Mouse (Mus musculus) retina, embryonic 14.5 days (tissue): ENCODE measurements around the gene Six5.
"Not testable (repeated sequence)": the region's sequence is repeated elsewhere in the genome, so short reads cannot be mapped to it uniquely, and the experiment has no call there.

Experiments used
- DNase-seq: peaks from one replicate; pipeline ENCODE4 v3.0.0-alpha.2; 2015; ENCODE audit warnings: low spot score

Six5 gene

DNA sequence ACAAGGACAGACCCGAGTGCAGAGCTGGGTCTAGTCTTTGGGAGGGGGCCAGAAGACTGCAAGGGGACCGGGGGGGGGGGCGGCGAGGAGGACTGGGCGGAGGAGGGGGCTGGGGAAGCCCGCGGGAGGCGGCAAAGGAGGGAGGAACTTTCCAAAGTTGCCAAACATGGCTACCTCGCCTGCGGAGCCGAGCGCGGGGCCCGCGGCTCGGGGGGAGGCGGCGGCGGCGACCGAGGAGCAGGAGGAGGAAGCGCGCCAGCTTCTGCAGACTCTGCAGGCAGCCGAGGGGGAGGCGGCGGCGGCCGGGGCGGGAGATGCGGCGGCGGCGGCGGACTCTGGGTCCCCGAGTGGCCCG lies at the start of gene Six5:
Gene Six5, plus strand, starts transcription at position 124 of the 355 bp plus-strand sequence.
- DNase-seq: peak; percentile 62

DNA sequence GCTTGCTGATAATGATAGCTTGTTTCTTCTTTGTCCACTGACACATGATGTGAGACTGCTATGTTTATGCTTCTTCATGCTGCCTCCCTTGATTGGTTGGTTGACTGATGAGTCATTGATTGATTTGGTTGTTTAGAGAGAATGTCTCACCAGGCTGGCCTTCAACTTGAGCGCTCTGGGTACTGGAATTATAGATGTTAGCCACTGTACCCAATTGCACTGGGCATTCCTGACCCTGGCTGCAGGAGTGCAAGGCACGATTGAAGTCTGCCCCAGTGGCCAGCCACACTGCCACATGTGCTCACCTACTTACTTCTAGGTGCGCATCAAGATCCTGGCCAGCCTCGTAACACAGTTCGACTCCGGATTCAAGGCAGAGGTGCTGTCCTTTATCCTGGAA lies 49.8 kb upstream of the Six5 start:
- no peak for DNase-seq

DNA sequence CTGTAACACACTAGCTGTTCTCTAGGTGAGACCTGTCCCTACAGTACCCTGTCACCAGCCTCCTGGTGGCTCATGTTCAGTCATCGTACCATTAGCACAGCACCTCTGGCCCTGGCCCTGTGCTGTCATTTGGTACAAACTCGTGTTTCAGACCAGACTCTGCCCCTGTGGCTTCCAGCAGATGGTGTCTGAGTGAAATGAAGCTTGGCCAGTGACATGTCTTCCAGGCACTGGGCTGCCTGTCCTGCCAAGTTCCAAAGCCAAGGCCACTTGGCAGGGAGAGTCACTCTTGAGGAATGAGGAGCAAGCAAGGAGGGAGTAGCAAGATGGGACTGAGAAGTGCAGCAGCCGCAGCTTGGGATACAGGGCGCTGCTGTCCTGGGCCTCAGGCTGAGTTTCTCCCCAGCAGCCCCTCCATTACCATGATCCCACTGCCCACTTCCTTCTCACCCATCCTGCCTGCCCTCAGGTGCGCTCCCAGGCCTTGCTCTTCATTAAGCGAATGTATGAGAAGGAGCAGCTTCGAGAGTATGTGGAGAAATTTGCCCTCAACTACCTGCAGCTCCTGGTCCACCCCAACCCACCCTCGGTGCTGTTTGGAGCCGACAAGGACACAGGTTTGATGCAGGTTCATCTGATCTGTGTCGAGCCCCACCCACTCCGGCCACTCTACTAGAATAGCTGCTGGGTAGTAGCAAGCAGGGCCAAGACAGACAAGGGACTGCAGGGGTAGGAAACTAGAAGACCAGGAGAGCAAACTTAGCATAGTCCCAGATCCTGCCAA lies 47.9 kb upstream of the Six5 start:
- DNase-seq: no peak

DNA sequence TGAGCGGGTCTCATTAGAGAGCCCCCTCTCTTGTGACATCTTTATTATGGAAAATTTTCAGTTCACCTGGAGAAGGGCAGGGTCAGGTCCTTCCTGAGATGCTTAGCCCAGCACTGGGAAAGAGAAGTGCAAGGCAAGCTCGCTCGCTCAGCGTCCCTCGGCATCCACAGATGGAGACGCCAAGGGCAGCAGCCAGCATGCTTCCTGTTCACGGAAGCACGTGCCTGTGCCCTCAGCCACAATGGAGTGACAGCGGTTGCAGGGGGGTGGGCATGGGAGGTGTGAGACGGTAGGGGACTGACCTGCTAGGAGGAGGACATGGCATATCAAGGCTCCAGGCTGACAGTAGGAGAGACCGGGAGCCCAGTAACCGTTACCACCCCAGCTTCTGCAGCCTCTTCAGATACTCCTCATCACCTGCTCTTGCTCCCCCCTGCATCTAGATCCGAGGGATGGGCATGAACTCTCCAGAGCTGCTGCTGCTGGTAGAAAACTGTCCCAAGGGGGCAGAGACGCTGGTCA lies 46.3 kb upstream of the Six5 start:
- no peak for DNase-seq

DNA sequence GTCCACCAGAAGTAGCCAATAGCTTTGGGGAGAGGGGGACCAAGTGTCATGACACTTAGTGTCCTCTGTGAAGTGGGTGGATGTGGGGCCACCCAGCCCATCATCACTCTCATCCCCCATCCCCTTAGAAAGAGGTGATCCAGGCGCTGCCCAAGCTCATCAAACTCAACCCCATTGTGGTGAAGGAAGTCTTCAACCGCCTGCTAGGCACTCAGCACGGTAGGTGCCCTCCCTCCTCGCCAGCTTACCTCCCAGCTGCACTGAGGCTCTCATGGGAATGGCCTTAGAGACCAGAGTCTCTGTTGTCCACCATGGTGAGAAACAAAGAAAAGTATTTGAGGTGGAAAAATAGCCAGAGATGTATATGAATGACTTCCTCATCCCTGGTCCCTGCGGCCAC lies 45.1 kb upstream of the Six5 start:
- no peak for DNase-seq

DNA sequence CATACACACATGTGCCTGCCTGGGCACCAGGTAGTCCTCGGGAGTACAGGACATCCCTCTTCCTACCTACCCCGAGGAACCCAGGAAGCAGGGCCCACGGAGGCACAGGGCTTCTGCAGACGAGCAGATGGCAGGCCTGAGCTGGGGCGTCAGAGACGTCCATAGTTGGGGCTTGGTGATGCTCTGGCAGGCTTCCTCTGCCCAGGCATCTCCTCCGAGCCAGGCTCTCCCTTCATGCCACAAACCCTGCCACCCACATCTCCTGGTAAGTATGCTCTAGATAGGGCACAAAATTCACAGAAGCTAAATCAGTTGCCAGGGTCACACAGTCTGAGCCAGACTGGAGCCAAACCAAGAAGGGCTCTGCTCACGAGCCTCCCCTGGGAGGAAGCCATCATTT lies 44.2 kb upstream of the Six5 start:
- no peak for DNase-seq

DNA sequence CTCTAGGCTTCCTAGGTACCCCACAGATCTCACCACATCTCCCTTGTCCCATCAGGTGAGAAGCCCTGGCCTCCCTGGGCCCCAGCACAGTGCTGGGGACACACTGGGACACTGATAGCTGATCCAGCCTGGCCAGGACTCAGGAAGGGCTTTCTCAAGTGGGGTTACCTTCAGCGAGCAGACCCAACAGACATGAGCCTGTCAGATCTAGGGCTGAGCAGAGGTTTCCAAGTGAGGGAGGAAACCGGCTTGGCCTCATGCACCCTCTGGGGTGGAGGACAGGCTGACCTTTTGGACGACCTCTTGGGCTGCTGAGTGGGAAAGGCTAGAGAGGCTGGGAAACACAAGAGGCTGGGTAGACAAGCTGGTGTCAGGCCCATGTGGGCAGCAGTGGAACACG lies 43.2 kb upstream of the Six5 start:
- DNase-seq: no peak

DNA sequence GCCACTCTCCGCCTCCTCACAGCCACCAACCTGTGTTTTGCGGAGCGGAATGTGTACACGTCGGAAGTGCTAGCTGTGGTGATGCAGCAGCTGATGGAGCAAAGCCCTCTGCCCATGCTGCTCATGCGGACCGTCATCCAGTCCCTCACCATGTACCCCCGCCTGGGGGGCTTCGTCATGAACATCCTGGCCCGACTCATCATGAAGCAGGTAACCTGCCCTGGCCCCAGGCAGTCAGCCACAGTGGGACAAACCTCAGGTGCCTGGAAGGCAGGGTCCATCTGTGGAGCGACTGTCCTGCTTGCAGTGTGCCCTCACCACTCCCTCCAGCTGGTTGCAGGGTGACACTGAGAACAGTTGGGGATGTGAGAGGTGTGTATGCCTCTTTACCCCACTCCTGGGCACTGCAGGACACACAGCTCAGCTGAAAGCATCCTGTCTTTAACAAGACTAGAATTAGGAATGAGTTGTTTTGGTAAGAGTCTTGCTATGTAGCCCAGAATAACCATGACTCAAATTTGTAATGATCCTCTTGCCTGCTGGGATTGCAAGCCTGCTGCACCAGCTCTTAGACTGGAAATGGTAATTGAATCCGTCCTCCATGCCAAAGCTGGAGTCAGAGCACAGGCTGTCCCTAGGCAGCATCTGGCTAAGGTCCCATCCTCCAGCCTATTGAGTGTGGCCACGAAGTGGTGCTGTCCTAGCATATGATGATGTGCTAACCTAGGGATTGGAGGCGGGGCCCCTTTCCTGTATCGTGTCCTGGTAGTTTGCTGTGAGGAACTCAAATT lies 41.9 kb upstream of the Six5 start:
- no peak for DNase-seq

DNA sequence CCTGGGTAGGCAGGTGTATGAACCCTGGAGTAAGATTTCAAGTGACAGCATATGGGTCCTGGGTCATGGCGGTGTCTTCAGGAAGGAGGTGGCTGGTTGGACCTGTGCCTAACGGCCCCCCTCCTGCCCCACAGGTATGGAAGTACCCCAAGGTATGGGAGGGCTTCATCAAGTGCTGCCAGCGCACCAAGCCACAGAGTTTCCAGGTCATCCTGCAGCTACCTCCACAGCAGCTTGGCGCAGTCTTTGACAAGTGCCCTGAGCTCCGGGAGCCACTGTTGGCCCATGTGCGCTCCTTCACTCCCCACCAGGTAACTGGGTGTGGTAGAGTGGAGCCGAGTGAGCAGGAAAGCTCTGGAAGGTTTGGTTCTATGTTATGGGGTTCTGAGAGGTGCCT lies 41.3 kb upstream of the Six5 start:
- DNase-seq: no peak

DNA sequence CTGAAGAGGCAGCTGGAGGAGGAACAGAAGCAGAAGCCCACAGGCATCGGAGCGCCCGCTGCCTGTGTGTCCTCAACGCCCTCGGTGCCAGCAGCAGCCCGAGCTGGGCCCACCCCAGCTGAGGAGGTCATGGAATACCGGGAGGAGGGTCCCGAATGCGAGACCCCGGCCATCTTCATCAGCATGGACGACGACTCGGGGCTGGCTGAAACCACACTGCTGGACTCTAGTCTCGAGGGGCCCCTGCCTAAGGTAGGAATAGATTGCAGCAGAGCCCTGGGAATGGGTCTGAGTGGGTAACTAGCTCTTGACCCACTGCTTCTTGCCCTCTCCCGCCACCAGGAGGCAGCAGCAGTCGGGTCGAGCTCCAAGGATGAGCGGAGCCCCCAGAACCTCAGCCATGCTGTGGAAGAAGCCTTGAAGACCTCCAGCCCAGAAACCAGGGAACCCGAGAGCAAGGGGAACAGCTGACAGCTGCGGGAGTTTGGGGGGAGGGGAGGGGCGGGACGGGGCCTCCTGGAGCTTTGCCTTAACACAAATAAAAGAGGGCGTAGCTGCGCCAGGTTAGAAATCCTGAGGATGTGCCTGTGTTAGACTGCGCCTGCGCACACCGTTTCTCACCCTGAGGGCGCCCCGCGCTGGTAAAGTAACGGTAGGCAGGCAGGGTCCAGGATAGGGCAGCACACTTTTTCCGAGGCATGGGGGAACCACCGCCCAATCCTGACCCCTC lies 40.2 kb upstream of the Six5 start, which contains the start of gene Rsph6a:
Gene Rsph6a, plus strand, starts transcription at position 644 of the 730 bp plus-strand sequence.
- DNase-seq: peak; percentile 77

DNA sequence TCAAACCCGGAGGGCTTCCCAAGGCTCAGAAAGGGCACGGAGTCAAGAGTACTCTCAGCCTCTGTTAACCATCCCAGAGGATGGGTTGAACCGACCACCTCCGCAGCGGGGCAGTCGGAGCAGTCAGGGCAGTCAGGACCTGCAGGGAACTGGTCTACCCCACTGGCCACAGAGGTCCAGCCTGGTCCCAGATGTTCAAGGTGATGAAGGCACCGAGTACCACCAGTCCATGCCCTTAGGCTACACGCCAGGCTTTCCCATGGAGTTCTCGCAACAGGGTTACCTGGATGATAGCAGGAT lies 39.7 kb upstream of the Six5 start:
- DNase-seq: no peak

DNA sequence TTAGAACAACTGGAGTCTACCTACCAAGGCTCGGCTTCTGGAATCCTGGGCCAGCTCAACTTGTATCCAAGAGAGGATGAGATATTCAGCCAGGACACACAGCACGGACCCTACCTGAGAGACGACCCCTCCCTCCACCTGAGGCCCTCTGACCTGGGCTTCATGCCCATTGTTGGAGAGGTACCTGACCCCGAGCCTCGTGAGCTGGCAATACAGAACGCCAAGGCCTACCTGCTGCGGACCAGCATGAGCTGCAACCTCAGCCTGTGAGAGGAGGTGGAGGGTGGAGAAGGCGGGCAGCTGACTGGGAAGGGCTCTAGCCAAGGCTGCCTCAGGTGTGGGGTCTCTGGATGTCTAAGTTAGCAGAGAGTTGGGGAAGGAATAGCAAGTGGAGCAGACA lies 39.3 kb upstream of the Six5 start:
- no peak for DNase-seq

DNA sequence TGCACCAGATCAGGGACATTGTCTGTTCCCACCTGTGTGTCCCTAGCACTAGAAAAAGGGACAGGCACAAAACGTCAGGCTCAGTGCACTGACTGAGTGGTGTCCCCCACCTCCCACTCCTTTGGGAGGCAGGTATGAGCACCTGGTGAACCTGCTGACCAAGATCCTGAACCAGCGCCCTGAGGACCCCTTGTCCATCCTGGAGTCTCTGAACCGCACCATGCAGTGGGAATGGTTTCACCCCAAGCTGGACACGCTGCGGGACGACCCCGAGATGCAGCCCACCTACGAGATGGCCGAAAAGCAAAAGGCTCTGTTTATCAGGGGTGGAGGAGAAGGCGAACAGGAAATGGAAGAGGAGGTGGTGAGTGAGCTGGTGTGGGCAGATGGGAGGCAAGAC lies 37.0 kb upstream of the Six5 start:
- DNase-seq: no peak

DNA sequence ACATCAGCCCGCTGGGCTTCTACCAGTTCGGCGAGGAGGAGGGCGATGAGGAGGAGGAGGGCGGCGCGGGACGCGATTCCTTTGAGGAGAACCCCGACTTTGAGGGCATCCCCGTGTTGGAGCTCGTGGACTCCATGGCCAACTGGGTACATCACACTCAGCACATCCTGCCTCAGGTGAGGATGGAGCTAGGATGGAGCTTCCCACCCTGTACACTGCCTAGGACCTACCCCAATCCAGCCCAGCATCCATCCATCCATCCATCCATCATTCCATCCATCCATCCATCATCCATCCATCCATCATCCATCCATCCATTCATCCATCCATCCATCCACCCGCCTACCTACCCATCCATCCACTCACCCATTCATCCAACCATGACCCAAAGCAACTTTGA lies 28.5 kb upstream of the Six5 start:
- no peak for DNase-seq

DNA sequence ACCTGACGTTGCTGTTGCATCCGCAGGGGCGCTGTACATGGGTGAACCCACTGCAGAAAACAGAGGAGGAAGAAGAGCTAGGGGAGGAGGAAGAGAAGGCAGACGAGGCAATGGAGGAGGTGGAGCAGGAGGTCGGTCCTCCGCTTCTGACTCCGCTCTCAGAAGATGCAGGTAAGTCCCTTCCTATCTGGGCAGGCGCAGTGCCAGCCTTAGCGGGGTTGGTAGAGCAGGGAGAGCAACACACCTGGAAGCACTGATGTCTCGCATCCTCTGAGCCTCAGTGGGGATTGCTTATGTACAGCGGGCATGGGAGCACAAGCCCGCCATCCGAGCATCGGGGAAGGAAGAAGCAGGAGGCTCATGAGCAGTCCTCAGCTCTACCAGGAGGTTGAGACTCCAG lies 27.3 kb upstream of the Six5 start:
- no peak for DNase-seq

DNA sequence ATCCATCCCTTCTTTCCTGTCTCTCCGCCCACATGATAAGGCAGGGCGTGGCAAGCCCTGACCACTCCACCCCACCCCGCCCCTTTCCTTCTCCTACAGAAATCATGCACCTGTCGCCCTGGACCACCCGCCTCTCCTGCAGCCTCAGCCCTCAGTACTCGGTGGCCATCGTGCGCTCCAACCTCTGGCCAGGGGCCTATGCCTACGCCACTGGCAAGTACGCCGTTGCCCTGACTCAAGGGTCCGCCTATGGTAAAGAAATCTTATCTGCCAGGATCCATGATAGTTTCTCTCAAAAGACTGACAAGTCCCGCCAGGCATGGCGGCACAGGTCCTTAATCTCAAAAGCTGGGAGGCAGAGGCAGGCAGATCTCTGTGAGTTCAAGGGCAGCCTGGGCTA lies 26.5 kb upstream of the Six5 start:
- DNase-seq: no peak

DNA sequence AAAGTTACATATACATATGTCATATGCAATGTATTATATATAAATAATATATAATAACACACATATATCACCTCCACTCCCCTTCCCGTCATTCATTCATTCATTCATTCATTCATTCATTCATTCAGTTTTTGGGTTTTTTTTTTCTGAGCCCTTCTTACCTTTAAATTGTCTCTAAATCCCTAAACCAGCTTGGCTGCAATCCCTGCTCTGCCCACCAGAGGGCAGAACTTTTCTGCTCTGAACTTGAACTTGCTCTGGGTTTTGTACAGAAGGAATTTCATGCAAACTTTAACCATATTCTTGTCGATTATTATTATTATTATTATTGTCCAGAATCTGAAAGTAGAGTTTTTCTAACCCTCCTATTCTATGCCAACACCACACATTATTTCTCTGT lies 25.7 kb upstream of the Six5 start:
- DNase-seq: peak; percentile 90

DNA sequence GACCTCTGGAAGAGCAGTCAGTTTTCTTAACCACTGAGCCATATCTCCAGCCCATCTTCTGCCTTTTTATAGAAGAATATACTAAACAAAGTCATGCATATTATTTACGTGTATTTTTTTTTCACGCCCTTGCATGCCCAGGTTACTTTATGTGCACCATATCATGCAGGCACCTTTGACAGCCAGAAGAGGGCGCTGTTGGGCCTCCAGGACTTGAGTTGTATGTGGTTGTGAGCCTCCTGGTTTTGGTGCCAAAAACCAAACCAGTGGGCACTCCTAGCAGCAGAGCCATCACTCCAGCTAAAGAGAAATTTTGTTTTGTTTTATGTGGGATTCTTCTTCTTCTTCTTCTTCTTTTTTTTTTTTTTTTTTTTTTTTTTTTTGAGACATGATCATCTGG lies 24.9 kb upstream of the Six5 start:
- peak; percentile 38 for DNase-seq

DNA sequence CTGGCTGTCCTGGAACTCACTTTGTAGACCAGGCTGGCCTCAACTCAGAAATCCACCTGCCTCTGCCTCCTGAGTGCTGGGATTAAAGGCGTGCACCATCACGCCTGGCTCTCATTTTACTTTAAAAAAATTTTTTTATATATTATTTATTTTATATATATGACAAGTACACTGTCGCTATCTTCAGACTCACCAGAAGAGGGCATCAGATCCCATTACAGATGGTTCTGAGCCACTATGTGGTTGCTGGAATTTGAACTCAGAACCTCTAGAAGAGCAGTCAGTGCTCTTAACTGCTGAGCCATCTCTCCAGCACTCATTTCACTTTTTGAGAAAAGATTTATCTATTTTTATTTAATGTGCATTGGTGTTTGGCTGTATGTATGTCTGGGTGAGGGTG lies 23.4 kb upstream of the Six5 start:
- DNase-seq: not testable (repeated sequence)

DNA sequence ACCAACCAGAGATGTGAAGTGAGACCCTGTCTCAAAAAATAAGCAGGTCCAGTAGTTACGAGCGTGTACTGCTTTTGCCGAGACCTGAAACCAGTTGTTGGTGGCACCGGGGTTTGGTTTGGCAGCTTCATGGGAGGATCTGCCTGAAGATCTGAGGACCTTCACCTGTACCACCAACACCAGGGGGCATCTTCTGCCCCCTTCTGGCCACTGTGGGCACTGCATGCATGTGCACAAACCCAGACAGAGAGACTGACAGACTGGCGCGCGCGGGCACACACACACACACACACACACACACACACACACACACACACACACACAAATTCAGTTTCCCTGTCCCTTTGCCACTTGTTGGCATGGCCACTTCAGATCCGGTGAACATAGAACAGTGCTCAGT lies 20.9 kb upstream of the Six5 start:
- DNase-seq: no peak

DNA sequence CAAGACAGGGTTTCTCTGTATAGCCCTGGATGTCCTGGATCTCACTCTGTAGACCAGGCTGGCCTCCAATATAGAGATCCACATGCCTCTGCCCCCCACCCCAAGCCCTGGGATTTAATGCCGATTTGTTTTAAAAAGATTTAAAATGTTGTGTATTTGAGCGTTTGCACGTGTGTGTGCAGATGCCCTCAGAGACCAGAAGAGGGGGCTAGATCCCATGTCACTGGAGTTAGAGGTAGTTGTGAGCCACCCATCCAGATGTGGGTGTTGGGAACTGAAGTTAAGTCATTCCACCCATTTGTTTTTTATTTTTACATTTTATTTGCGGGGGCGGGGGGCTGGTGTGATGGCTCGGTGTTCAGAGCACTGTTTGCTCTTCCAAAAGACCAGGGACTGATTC lies 19.9 kb upstream of the Six5 start:
- DNase-seq: no peak

DNA sequence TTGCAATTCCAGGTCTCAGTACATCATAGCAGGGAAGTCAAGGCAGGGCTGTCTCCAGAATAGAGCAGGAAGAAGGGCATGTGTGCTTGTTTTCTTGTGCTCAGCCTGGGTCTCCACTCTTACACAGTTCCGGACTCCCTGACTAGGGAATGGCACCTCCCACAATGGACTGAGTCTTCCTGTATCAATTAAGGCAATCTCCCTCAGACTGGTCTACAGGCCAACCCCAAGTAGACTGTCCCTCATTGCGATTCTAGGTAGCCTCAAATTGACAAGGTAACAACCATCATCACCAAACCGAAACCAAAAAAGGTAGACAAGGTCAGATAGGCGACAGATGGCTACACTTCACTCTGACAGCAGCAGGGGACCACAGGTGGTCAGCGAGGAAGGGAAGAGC lies 19.2 kb upstream of the Six5 start:
- DNase-seq: no peak
